Mouse (Mus musculus) forebrain, embryonic 15.5 days (tissue): ENCODE measurements around the gene Chka. TPM values are rescaled to one million over a fixed set of nuclear protein-coding genes. Genes with fewer than 3 reads are reported as not detected.

Experiments used
- ATAC-seq: fragments of 200-750 bp; cut with Nextera tagmentation; replicated peaks from 2 replicates; pipeline ENCODE4 v1.8.0; 2017; ENCODE audit warnings: mild to moderate bottlenecking, moderate TSS enrichment, moderate library complexity
- H3K27ac ChIP-seq: fragments of 300-500 bp; sonication (generic); replicated peaks from 2 replicates; pipeline ENCODE4 v1.5.1; 2015; ENCODE audit warnings: mild to moderate bottlenecking, inconsistent platforms
- H3K27me3 ChIP-seq: fragments of 300-500 bp; sonication (generic); 2 replicates; pipeline ENCODE4 v1.6.1; 2015; ENCODE audit warnings: inconsistent platforms
- H3K36me3 ChIP-seq: fragments of 300-500 bp; sonication (generic); 2 replicates; pipeline ENCODE4 v1.6.1; 2015; ENCODE audit warnings: mild to moderate bottlenecking, inconsistent platforms
- H3K4me1 ChIP-seq: fragments of 300-500 bp; sonication (generic); 2 replicates; pipeline ENCODE4 v1.6.1; 2015; ENCODE audit warnings: inconsistent platforms
- H3K4me2 ChIP-seq: fragments of 300-500 bp; sonication (generic); replicated peaks from 2 replicates; pipeline ENCODE4 v1.6.1; 2015; ENCODE audit warnings: mild to moderate bottlenecking, inconsistent platforms
- H3K4me3 ChIP-seq: fragments of 300-500 bp; sonication (generic); 2 replicates; pipeline ENCODE4 v1.5.1; 2015; ENCODE audit warnings: mild to moderate bottlenecking, inconsistent platforms
- H3K9ac ChIP-seq: fragments of 300-500 bp; sonication (generic); replicated peaks from 2 replicates; pipeline ENCODE4 v1.6.1; 2015; ENCODE audit warnings: mild to moderate bottlenecking, inconsistent platforms
- H3K9me3 ChIP-seq: fragments of 300-500 bp; sonication (generic); 2 replicates; pipeline ENCODE4 v1.6.1; 2016; ENCODE audit warnings: inconsistent platforms
- WGBS: fragments of 180-500 bp; shearing (Covaris S2); methylation state at CpG from one replicate; pipeline ENCODE4 v1.1.7; 2015; ENCODE audit warnings: mixed read lengths; 5-methylcytosine and 5-hydroxymethylcytosine counted together
- polyA plus RNA-seq: library from polyadenylated mRNA; unstranded; fragments of >200 nt; fragmentation: Nextera tagmentation; extraction: Ambion mirVana; gene quantifications from 2 replicates; pipeline ENCODE4 v1.2.1, GENCODE M21; 2015

Gene Chka
- polyA plus RNA-seq, 1 experiment from 2014 or later, result 62.5 TPM

DNA sequence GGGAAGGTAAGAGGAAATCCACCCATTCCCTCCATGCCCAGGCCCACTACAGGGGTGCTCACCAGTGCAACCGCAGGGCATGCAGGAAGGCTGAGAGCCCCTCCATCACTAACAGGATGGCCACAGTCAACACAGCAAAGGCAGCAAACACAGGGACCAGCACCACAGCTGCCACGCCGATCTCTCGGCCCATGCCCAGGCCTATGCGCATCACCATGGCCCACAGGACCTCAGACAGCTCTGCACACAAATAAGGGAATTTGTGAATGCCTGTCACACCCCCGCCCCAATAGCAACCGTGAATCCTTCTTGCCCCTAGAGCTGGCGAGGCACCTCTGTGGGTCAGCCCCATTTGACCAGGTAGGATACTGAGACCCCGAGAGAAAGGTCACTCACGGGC lies 44.6 kb downstream of the Chka start:
- Histone ChIP-seq H3K4me3 (no peak overlapping the region), H3K4me2 (no peak overlapping the region), H3K36me3 (peaks cover 37% of the 10 kb centered on the region), H3K27ac (no peak overlapping the region), H3K27me3 (no peaks in the 10 kb centered on the region), H3K9me3 (no peaks in the 10 kb centered on the region), H3K9ac (no peak overlapping the region), H3K4me1 (no peaks in the 10 kb centered on the region)
- no peak for ATAC-seq
- 94% methylated on average over 10 of the region's 10 CpGs for WGBS

DNA sequence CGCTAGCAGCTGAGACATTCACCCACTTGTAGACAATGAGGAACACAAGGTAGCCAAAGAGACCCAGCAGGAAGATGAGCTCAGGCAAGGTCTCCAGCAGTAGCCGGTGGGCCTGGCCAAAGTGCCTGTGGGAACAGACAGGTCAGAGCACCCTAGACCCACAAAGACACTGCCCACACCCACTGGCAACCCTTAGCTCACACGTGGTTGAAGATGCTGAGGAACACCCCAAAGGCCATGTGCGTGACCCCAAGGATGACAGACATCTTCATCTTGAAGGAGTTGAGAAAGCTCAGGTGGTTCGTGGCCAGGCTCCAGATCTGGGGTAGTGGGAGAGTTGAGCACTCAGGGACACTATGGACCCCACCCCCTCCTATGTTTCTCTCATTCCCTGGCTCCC lies 46.0 kb downstream of the Chka start:
- Histone ChIP-seq H3K27me3 (no peaks in the 10 kb centered on the region), H3K27ac (no peak overlapping the region), H3K9ac (no peak overlapping the region), H3K36me3 (peaks cover 27% of the 10 kb centered on the region), H3K9me3 (no peaks in the 10 kb centered on the region), H3K4me3 (no peak overlapping the region), H3K4me2 (no peak overlapping the region), H3K4me1 (no peaks in the 10 kb centered on the region)
- ATAC-seq, result no peak
- WGBS, result 94% methylated on average over 5 of the region's 5 CpGs

DNA sequence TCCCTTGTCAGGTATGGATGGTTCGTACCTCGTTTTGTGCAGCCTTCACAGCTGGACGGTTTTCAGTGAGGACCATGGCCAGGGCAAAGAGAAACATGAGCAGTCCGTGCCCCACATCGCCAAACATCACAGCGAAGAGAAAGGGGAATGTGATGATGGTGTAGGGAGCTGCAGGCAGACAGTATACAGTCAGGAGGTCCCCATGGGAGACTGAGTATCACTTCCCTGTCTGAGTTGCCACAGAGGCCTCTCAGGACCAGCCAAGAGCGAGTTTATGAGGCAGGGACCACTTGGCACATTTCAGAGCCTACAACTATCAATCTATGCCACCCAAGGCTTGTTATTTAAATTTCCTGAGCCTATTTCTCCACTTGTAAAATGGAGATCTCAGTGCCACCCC lies 47.4 kb downstream of the Chka start:
- Histone ChIP-seq H3K4me1 (no peaks in the 10 kb centered on the region), H3K4me3 (no peak overlapping the region), H3K27ac (no peak overlapping the region), H3K36me3 (peaks cover 13% of the 10 kb centered on the region), H3K9me3 (no peaks in the 10 kb centered on the region), H3K27me3 (no peaks in the 10 kb centered on the region), H3K4me2 (no peak overlapping the region), H3K9ac (no peak overlapping the region)
- ATAC-seq, result no peak
- WGBS, result 86% methylated on average over 7 of the region's 7 CpGs

DNA sequence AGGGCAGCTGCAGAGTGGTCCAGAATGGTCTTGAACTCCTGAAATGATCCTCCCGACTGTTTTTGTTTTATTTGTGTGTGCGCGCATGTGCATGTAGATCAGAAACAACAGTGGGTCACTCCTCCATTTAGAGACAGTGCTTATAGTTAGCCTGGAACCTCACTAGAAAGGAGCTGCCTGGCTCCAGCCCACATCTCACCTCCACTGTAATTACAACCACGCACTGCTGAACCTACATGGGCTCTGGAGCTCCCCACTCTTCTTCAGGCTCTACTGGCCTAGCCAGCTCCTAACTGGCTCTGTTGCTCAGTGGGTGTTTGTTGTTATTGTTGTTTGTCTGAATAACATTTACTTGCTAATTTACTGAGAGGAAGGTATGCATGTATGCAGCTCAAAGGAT lies 48.0 kb downstream of the Chka start:
- Histone ChIP-seq H3K9ac (no peak overlapping the region), H3K9me3 (no peaks in the 10 kb centered on the region), H3K4me1 (no peaks in the 10 kb centered on the region), H3K4me3 (no peak overlapping the region), H3K27ac (no peak overlapping the region), H3K27me3 (no peaks in the 10 kb centered on the region), H3K4me2 (no peak overlapping the region), H3K36me3 (peaks cover 13% of the 10 kb centered on the region)
- 93% methylated on average over 4 of the region's 4 CpGs for WGBS
- ATAC-seq, result no peak

DNA sequence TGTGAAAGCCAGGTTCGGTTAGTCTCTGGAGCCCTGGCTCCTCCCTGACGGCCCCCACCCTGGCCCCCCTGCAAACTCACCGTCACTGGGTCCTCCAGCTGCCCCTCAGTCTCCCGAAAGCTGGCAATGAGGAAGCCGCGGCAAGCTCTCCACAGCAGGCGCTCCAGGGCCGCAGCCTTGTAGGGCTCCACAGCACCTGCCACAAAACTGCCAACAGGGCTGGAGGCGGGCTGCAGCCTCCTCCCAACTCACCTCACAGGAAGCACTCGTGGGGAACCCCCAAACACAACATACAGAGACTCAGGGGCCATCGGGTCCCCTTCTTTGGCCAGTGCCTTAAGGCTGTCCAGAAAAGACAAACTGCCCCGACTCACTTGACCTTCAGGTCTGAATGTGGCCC lies 51.4 kb downstream of the Chka start:
- Histone ChIP-seq H3K27me3 (no peaks in the 10 kb centered on the region), H3K9me3 (no peaks in the 10 kb centered on the region), H3K27ac (no peak overlapping the region), H3K36me3 (no peaks in the 10 kb centered on the region), H3K4me1 (peaks cover 12% of the 10 kb centered on the region), H3K9ac (no peak overlapping the region), H3K4me3 (no peak overlapping the region), H3K4me2 (no peak overlapping the region)
- 77% methylated on average over 12 of the region's 12 CpGs for WGBS
- ATAC-seq, result no peak

DNA sequence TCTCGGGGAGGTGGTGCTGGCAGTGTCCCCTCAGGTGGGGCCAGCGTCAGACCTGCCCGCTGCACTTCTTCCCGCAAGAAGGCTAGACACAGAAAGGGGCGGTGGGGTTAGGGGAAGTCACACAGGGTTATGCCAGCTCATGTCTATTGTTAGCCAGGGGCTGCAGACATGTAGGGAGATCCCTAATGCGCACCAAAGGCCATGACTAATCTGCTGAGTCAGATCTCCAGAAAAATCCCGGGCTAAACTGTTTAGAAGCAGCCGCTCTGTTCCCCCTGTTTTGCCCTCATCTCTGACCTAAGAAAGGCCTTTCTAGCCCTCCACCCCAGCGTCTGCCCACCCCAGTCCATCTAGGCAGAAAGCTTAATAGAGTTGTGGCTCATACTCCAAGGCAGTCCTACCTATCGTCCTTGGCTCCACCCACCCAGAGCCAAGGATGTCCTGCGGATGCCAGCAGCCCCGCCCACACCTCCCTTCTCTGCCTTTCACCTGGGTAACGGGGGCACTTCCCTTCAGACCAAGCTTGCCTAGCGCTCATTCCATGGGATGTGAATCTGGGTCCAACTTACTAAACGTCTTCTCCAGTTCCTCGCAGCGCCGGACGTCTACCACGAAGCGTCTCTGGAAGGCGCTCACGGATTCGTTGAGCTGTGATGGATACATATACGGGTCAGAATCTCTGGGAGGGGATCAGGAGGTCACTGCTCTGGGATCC lies 52.2 kb downstream of the Chka start:
- WGBS, result 65% methylated on average over 25 of the region's 25 CpGs
- no peak overlapping the region for H3K4me2 ChIP-seq
- no peaks in the 10 kb centered on the region for H3K9me3 ChIP-seq
- no peak overlapping the region for H3K4me3 ChIP-seq
- H3K36me3 ChIP-seq, result peaks cover 6% of the 10 kb centered on the region
- peaks cover 12% of the 10 kb centered on the region for H3K4me1 ChIP-seq
- no peak for ATAC-seq
- H3K27me3 ChIP-seq, result no peaks in the 10 kb centered on the region
- no peak overlapping the region for H3K9ac ChIP-seq
- H3K27ac ChIP-seq, result no peak overlapping the region

DNA sequence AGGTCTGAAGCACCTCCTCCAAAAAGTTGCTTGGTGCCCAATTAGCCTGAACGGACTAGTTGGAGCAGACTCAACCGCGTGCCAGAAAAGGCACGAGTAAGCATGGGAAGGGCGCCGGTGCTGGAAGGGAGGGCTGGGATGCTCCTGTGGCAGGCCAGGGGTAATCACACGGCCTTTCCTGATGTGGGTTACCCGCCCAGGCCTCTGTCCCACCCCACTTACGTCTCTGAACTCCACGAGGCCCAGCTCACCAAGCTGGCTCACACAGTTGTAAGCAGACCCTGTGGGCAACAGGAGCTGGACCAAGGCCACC lies 52.7 kb downstream of the Chka start:
- Histone ChIP-seq H3K9ac (no peak overlapping the region), H3K4me3 (no peak overlapping the region), H3K4me1 (peaks cover 12% of the 10 kb centered on the region), H3K36me3 (peaks cover 10% of the 10 kb centered on the region), H3K27ac (no peak overlapping the region), H3K27me3 (no peaks in the 10 kb centered on the region), H3K4me2 (no peak overlapping the region), H3K9me3 (no peaks in the 10 kb centered on the region)
- WGBS, result 64% methylated on average over 10 of the region's 10 CpGs
- no peak for ATAC-seq

DNA sequence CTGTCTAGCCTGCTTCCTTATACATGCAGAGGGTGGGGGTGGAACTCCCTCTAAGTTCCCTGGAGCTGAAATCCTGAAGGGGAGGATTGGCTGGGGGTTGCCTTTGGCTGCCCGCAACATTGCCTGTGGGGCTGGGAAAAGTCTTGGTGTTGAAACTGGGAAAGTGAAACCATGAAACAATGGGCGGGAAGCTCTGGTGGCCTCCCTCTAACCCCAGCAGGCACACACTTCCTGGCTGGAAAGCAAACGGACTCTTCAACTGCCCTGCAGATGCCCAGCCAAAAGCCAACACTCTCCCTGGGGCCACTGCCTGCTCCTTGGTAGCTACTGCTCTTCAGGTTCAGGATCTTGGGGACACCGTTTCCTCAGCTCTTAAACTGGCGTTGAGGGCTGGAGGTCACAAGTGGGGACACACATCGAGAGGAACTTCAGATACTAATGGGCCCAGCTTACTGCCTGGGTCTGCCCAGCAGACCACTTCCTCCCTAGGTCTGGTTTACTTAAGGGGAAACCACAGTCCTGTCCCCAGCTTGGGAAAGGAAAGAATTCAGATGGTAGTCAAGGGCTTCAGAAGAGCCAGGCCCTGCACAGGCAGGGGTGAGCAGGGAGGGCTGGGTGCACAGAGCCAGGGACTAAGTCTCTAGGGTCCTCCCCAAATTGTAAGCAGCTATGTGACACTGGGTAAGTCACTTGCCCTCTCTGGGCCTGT lies 53.8 kb downstream of the Chka start:
- Histone ChIP-seq H3K27ac (no peak overlapping the region), H3K4me2 (no peak overlapping the region), H3K4me1 (peaks cover 12% of the 10 kb centered on the region), H3K4me3 (no peak overlapping the region), H3K9ac (no peak overlapping the region), H3K36me3 (peaks cover 14% of the 10 kb centered on the region), H3K27me3 (no peaks in the 10 kb centered on the region), H3K9me3 (no peaks in the 10 kb centered on the region)
- no peak for ATAC-seq
- 61% methylated on average over 6 of the region's 6 CpGs for WGBS

DNA sequence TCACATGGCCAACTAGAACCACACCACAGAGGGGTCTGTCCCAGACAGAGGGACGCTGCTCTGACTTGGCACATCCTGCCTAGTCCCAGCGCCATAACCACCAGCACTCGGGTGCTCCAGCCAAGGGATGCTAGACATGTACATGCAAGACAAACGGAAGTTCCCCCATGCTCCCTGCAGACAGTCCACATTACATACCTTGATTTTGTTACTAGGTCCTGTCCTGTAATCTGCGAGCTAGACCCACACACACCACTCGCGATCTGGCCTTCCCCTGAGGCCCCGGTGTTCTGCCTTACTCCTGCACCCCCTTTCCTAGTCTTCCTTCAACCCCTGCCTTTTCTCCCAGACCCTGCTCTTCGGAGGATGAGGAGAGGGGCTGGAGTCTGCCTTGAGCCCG lies 54.8 kb downstream of the Chka start:
- Histone ChIP-seq H3K27ac (no peak overlapping the region), H3K36me3 (peaks cover 14% of the 10 kb centered on the region), H3K27me3 (no peaks in the 10 kb centered on the region), H3K9ac (peak overlapping the region; percentile 41; the same call in 1 of the 2 replicates), H3K9me3 (no peaks in the 10 kb centered on the region), H3K4me1 (peaks cover 12% of the 10 kb centered on the region), H3K4me3 (peak overlapping the region; percentile 42), H3K4me2 (peak overlapping the region; percentile 65)
- 46% methylated on average over 10 of the region's 10 CpGs for WGBS
- ATAC-seq, result no peak

DNA sequence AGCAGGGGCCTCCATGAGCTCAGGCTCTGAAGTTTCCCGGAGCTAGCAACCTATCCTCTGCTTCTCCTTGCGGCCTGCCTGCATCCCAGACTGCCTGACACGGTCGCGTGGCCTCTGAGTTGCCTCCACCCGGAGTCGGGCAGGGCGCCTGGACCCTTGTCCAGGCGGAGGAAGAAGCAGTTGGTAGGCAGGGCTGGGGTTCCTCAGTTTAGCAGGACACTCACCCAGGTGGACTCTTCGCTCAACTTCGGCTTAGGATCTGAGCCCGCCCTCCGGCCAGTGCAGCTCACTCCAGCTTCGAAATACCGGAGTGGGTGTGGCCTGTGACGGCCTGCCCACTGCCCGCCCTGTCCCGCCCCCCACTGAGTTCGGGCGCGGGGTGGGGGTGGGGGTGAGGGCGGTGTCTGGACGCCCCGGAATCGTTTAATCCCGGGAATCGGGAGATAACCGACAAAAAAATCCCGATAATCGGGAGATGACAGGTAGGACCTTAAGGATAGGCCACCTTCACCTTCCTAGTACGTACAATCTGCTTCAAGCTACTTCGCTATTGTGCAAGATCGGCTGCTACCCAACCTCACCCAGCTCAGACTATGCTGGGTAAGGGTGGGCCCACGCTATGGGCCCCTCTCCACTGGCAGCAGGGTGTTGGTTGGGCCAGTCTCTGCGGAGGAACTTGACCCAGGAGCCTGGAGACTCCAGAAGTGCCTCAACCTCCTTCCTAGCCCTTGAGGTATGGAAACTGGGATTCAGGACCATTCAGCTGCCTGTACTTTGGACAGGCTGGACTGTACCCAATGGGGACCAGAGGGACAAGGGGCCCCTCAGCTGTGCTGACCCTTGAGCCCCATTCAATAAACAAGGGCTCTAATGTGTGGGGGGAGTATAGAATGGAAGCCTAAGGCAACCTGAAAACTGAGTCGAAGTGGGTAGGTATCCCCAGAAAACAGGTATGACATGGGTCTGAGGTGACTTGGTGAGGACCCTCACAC lies 55.5 kb downstream of the Chka start, which contains the start of gene Tcirg1:
TSS of gene Tcirg1 (minus strand) at position 339 of the 992 bp plus-strand sequence.
- Histone ChIP-seq H3K4me3 (peak within 1 kb of the TSS; percentile 42), H3K9me3 (no peaks in the 10 kb centered on the region), H3K4me2 (peak within 1 kb of the TSS; percentile 65), H3K4me1 (peaks cover 19% of the 10 kb centered on the region), H3K36me3 (peaks cover 14% of the 10 kb centered on the region), H3K27me3 (no peaks in the 10 kb centered on the region), H3K27ac (no peak within 1 kb of the TSS), H3K9ac (peak within 1 kb of the TSS; percentile 41)
- WGBS, result 4% methylated on average over 36 of the region's 36 CpGs
- peak; percentile 67 for ATAC-seq

DNA sequence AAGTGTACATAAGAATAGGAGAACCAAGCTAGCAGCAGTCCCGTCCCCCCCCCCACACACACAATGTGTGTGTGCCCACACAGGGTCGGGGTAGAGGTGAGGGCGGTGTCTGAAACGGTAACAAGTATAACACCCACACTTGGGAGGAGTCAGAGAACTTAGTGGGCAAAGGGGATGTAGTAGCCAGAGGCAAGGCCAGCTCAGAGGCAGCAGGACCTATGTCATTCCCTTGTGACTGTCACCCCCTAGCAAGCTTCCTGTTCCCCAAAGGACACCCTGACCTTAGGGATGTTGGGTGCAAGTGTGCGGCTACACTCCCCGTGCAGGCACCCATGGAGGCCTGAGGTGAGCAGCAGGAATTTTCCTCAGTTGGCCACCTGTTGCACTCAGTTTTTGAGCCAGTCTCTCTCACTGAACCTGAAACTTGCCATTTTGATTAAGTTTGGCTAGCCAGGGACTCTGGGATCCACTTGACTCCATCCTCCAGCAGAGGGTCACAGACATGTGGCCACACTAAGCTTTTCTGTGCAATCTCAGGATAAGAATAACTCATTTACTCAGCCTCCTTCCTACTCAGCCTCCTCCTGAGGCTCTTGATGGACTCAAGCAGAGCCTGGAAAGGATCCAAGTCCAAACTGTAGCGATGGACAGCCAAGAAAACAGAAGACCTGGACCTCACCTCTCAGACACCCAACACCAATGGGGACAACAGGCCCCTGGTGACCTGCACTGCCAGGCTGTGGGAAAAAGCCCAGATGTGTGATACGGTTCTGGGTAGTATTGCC lies 56.5 kb downstream of the Chka start:
- no peak overlapping the region for H3K27ac ChIP-seq
- H3K4me2 ChIP-seq, result no peak overlapping the region
- H3K4me3 ChIP-seq, result no peak overlapping the region
- ATAC-seq, result no peak
- peaks cover 22% of the 10 kb centered on the region for H3K4me1 ChIP-seq
- WGBS, result 84% methylated on average over 8 of the region's 8 CpGs
- H3K9ac ChIP-seq, result no peak overlapping the region
- H3K9me3 ChIP-seq, result no peaks in the 10 kb centered on the region
- no peaks in the 10 kb centered on the region for H3K27me3 ChIP-seq
- H3K36me3 ChIP-seq, result peaks cover 14% of the 10 kb centered on the region
